Mouse (Mus musculus) gastrocnemius, adult 18-20 months (tissue): ENCODE data around the gene Lbx1. TPM values are rescaled to one million over a fixed set of nuclear protein-coding genes. Genes with fewer than 3 reads are reported as not detected.

Experiments
- DNase-seq: peaks from one replicate; pipeline ENCODE4 v3.0.0; 2021; ENCODE audit warnings: low spot score
- total RNA-seq, 2 experiments: library from RNA; stranded (reverse); gene quantifications; 2 replicates each; pipeline ENCODE4 v1.2.3; 2021

Lbx1 gene
- total RNA-seq, 2 experiments from 2014 or later: 62.4 to 63.1 TPM

DNA sequence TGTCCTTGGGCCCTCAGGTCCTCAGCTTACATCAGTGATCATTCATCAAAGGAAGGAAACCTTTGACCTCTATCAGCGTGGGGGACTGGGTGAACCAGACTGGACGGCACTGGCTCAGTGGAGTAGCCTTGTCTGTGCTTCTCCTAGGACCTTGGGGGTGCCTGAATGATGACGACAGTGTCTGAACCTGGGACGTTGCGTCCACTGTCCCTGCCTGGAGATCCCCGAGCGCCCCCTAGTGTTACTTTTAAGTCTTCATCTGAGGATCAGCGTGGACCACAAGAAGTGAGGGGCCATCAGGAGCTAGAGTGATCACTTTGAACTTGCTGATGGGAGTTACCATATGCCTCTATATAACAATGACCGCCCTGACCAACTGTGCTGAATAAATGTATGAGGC is 19.4 kb downstream of the Lbx1 start:
- peak; percentile 61 for DNase-seq

GRCm38 (mm10) chr19:45215431-45215830 is 20.2 kb downstream of the Lbx1 start:
- no peak for DNase-seq

DNA sequence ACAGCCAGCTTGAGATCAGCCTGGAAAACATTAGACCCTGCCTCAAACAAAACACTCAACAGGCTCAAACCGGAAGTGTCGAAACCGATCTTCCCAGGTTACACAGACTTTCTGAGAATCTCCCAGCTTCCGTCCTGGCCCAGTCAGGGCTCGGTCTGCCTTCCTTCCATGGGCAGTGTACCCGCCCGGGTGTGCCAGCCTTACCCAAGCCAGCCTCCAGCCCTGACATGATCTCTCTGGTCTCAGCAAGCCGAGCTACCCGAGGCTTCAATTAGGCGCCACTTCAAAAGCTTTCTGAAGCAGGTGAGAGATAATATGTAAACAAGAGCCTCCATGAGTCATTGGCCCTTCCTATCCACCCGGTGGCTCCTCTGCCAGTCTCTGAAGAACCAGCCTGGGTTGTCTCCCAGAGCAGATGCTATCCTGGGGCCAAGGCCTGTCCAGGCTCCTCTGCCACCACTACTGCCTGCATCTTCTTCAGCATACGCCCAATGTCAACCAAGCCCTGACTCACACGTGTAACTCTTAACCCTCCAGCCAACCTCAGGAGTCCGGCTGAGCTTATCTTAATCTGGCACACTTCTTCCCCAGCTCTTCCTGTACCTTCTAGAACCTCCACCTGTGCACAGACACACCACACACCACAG is 25.7 kb downstream of the Lbx1 start:
- no peak for DNase-seq

GRCm38 (mm10) chr19:45209191-45209590 is 26.4 kb downstream of the Lbx1 start:
- DNase-seq: no peak

- no peak for DNase-seq
Measured at GRCm38 (mm10) chr19:45208438-45209060, 27.1 kb downstream of the Lbx1 start.

DNA sequence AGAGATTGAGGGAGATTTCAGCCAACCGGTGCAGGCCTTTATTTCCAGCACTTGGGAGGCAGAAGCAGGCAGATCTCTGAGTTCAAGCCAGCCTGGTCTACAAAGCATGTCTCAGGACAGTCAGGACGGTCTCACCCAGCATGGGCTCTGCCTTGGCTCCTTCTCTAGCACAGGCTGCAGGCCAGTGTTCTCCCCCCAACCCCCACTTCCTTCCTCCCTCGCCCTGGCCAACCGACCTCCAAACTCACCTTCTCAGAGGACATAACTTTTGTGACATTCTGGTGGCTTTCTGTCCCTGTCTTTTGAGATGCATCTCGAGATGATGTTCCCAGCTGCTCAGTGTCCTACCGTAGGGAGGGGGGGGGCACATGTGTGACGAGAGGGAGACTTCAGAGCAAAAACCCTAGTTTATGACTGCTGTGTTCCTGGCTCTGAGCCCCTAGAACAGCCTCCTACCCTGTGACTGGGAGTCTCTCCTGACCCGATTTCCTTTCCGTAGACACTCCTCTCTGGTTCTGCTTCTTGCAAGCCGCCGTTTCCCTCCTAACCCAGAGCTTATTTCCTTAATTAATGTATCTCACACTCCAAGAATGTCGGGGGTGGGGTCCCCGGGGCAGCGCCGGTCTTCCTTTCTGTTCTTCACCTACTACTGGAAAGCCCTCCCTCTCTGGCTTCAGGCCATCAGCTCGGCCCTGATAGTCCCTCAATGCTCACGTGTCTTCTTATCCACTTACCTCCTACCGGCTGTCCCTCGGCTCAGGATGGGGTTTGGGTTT is 27.8 kb downstream of the Lbx1 start:
- no peak for DNase-seq

DNA sequence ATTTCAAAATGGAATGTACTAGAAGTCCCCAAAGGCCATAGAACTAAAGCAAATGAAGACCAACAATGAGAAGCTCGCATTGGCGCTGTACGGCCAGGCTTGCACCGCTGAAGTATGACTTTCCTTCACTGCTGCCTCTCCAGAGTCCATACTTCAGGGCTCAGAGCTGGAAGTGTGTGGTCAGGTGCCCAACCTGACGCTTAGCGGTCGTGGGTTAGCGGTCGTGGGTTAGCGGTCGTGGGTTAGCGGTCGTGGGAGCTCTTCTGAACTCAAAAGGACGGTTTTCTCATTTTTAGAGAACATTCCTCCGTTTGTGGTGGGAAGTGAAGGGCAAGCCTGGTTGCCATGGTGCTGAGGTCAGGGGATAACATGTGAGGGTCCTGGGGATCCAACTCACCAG is 28.5 kb downstream of the Lbx1 start:
- DNase-seq: no peak

DNA sequence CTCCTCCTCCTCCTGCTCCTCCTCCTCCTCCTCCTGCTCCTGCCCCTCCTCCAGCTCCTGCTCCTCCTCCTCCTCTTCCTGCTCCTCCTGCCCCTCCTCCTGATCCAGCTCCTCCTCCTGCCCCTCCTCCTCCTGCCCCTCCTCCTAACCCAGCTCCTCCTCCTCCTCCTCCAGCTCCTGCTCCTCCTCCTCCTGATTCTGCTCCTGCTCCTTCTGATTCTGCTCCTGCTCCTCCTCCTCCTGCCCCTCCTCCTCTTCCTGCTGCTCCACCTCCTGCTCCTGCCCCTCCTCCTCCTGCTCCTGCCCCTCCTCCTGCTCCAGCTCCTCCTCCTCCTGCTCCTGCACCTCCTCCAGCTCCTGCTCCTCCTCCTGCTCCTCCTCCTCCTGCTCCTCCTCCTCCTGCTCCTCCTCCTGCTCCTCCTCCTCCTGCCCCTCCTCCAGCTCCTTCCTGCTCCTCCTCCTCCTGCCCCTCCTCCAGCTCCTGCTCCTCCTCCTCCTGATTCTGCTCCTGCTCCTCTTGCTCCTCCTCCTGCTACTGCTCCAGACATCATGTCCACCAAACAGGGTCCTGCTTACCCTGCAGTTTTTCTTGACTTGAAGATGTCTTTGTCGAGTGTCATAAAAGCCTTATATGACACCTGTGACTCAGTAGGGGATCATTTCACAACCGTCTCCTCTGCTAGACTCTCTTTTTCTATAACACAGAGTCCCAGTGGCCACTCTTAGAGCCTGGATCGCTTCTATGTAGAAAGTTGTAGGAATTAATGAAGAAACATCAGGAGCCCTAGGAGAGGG is 30.1 kb downstream of the Lbx1 start:
- DNase-seq: no peak

DNA sequence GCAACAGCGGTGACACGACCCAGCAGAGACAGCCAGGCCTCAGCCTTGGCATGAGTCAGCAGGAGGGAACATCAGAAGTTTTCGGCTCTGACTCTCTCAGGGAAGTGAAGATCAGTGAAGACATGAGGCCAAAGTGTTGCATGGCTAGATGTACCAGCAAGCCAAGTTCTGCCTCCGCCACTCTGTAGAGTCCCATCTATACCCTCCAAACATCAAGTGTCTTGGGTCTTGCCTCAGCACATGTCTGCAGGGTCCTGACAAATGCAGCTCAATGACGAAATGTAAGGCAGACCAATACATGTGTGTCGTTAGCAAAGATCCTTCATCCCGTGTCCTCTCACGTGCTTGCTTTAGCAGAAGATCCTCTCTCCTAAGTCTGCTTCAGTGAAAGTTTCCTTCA is 38.6 kb downstream of the Lbx1 start:
- no peak for DNase-seq

DNA sequence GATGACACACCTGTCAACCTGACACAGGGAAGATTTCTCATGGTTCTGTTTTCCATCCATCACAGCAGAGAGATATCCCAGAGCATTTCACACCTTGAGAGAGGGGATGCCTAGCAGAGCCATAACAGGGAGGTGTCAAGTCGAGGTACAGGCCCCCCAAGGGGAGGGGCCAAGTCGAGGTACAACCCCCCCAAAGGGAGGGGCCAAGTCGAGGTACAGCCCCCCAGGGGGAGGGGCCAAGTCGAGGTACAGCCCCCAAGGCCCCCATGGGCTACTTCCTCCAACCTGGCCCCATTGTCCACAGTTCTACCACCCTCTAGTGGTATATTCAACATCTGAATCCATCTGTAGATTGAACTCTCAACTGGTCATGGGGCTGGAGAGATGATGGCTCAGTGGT is 41.0 kb downstream of the Lbx1 start:
- DNase-seq: no peak

Other genes starting within 250 kb of the Lbx1 start
- gene Sema4g, start 246.7 kb downstream of the Lbx1 start, total RNA-seq: under 1 TPM; 0.16 to 0.19 TPM
- 10 to 100 TPM; 17.8 to 20.8 TPM for gene Twnk, start 230.1 kb downstream of the Lbx1 start, total RNA-seq
- 10 to 100 TPM; 34.2 to 35.3 TPM for gene Mrpl43, start 229.4 kb downstream of the Lbx1 start, total RNA-seq
- gene Lzts2, start 221.4 kb downstream of the Lbx1 start, total RNA-seq: 10 to 100 TPM; 17.5 to 25.8 TPM
- 1 to 10 TPM; 4.7 to 5.4 TPM for gene Pdzd7, start 190.1 kb downstream of the Lbx1 start, total RNA-seq
- gene Sfxn3, start 188.3 kb downstream of the Lbx1 start, total RNA-seq: 10 to 100 TPM; 23.2 to 24.9 TPM
- gene Kazald1, start 160.6 kb downstream of the Lbx1 start, total RNA-seq: 10 to 100 TPM in 1 of 2 experiments, 1 to 10 TPM in 1; 6.3 to 11.2 TPM
- not detected for gene Tlx1, start 85.1 kb downstream of the Lbx1 start, total RNA-seq
- gene Btrc, start 127.9 kb upstream of the Lbx1 start, total RNA-seq: 10 to 100 TPM; 23.8 to 28.3 TPM